Mouse (Mus musculus): ENCODE measurements around the gene Palld. TPM values are rescaled to one million over a fixed set of nuclear protein-coding genes. Genes with fewer than 3 reads are reported as not detected.
A peak's percentile ranks its signal among the peaks of the same experiment; 100 is the strongest.

Gene Palld
- total RNA-seq, 2 experiments from 2014 or later, result 4.0 to 4.2 TPM

GRCm38 (mm10) chr8:61782931-61783491, 119.5 kb downstream of the Palld start:
- intact Hi-C loops (cut with DNase I), result no loop called here
- DNase-seq (ENCODE audit: low spot score in 2 of 2), result no peak

DNA sequence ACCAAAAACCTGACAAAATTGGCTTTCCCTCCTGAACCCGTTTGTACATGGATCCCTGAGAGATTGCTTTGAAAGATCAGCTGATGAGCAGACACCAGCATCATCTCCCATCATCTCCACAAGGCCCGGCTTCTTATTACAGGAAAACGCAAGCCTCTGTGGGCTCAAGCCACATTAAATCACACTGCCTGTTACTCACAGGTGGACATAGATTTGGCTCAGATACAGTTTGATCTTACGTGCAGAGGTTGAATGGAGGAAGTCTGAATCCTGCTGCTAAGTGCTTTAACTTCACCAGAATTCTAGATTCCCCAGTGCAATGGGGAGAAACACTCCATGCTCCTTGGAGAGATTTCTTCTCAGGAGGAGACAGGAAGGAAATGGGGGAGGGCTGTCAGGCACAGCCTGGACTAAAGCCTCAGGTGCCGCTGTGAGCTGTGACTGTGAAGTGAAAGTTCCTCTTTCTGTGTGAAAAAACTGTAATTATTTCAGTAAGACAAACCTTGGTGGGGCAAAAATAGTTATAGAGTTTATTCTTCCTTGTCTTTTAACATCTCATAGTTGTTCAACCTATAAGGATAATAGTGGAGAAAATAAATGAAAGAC, 121.7 kb downstream of the Palld start:
- DNase-seq (ENCODE audit: low spot score in 2 of 2), result no peak
- intact Hi-C loops (cut with DNase I), result no loop called here

DNA sequence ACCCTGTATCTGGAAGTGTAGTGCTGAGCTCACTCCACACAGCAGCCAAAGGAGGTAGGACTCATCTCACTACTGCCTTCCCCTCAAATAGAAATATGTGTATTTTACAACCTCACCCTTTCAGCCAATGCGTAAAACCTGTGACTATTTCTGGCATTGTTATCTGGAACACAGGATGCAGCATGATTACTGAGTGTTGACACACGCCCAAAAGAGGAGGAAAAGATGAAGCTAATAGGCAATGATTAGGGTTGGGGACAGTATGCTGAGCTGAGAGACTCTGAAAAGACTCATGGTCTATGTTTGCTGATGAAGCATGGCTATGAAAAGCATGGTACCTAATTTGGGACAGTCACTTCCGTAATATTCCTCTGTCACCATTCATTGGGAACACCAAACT, 124.3 kb downstream of the Palld start:
- intact Hi-C loops (cut with DNase I), result no loop called here
- no peak for DNase-seq (ENCODE audit: low spot score in 2 of 2)

DNA sequence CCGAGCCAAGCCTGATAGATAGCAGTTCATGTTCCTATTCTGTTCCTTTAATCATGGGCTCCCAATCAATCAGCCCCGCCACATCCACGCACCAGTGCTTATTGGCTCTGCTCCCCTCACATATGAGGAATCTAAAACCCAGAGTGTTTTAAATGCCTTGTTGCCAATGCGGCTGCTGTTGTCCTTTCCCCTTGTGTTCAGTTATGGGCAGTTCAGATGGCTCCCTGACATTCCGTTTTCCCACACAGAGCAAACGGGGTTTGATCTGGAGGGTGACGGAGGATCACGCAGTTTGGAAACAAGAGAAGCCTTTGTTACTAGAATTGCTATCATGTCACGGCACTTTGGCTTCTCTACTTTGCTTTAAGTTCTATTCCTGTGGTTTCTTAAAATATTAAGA, 125.9 kb downstream of the Palld start:
- DNase-seq (ENCODE audit: low spot score in 2 of 2), result no peak
- intact Hi-C loops (cut with DNase I), result no loop called here

- DNase-seq (ENCODE audit: low spot score in 2 of 2), result no peak
- intact Hi-C loops (cut with DNase I), result no loop called here
These were observed 126.6 kb downstream of the Palld start for GRCm38 (mm10) chr8:61775936-61776335.

DNA sequence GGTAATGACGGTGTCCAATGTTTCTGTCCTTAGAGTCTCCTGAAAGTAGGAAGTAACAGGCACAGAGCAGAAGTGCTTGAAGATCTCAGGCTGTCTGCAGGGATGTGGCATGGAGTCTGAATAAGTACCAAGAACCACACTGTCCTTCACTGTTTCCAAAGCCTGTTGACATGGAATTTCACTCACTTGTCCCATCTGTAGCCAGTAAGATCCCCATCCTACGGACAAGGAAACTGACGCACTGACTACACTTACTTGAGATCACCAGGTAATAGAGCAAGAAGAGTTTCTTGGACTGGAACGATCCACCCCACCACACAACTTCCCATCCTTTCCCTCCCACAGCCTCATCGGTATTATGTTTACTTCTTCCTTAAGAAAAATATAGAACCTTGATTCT, 128.3 kb downstream of the Palld start:
- no peak for DNase-seq (ENCODE audit: low spot score in 2 of 2)
- intact Hi-C loops (cut with DNase I), result no loop called here

DNA sequence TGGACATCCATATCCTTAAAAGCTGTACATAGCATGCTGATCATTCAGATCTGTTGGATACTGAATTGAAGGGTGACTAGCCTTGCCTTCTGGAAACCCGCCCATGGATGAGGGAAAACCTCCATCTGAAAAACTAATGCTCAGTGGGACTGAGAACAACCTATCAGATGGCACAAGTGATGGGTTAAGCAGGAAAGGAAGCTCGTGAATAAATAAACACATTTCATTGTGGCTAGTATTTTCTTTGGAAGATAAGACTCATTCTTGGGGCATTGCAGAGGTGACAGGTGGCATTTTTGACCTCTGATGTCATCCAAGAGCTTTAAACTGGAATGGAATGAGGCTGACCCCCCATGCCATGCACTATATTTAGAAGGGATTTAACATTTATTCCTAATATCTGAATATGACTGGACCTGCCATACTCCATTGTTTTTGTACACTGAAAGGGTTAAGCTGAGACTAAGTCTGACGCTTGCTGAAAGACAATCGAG, 128.8 kb downstream of the Palld start:
- intact Hi-C loops (cut with DNase I), result no loop called here
- no peak for DNase-seq (ENCODE audit: low spot score in 2 of 2)

DNA sequence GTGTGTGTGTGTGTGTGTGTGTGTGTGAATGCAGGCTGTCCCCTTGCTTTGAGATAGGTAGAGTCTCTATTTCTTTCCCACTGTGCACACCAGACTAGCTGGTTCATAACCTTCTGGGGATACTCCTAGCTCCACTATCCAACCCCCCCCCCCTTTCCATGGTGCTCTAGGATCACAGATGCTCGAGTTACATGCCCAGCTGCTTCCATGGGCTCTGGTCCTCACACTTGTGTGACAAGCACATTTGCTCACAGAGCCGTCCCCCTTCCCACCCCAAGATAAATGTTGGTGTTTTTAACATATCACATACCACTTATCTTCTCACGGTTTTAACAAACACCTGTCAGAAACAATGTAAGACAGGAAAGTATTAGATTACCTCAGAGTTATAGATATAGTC, 131.2 kb downstream of the Palld start:
- intact Hi-C loops (cut with DNase I), result no loop called here

GRCm38 (mm10) chr8:61769340-61769879, 133.1 kb downstream of the Palld start:
- DNase-seq (ENCODE audit: low spot score in 2 of 2), result no peak
- intact Hi-C loops (cut with DNase I), result no loop called here

More for the DNA sequence above, 131.2 kb downstream of the Palld start:
- DNase-seq (ENCODE audit: low spot score in 2 of 2), result no peak

DNA sequence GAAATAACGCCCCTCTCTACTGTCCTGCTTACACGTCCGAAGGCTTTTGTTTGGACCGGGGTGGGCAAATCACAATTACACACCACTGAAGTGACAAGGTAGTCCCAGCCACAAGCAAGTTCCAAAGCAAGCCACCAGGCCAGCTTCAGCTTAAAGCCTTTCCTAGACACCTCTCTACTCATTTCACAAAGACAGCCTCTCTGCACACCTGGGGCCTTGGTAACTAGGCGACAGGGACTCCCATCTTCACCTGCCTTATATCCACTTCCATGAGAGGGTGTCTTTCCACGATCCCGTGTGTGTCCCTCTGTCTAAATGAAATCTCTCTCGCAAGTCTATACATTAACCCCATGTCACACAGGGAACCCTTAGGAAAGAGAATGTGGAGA, 142.3 kb downstream of the Palld start:
- intact Hi-C loops (cut with DNase I), result no loop called here

DNA sequence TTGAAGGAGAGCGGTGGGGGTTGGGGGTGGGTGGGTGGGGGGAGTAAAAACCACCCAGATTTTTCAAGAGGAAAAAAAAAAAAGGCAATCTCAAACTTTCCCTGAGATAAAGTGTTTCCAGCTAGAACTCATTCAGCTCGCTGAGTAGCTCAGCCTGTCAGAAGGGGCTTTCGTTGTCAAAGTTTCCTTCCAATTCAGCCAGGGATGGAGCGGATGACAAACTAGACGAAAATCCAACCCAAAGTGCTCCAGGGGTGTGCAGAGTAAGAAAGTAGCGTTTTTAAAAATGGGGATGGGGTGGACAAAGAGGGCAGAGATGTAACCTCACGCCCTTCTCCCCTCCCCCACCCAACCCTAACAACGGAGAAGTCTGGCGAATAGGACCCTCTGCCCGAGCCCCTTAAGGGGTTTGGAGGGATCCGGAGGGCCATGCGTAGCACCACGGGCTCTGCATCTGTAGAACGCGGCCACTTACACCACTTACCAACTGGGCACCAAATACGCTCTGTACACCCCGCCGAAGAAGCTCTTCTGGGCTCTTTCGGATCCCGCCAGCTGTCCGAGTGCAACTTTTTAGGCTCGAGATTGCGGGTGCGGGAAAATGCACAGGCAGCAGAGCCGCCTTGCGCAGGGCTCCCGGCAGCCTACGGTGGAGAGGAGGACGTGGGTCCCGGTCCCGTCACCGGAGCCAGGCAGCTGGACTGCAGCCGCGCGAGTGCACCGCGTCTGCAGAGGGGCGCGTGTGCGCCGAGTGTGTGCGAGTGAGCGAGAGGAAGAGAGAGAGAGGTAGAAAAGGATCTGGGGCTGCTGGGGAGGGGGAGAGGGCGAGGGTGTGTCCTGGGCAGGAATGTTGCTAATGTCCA, 142.9 kb downstream of the Palld start:
- peak in 1 of 2 experiments; percentile 11 for DNase-seq (ENCODE audit: low spot score in 2 of 2)
- intact Hi-C loops (cut with DNase I), result no loop called here

More for the DNA sequence above, 142.3 kb downstream of the Palld start:
- DNase-seq (ENCODE audit: low spot score in 2 of 2), result no peak

- no peak for DNase-seq (ENCODE audit: low spot score in 2 of 2)
These were observed 143.7 kb downstream of the Palld start for GRCm38 (mm10) chr8:61758686-61759326.

DNA sequence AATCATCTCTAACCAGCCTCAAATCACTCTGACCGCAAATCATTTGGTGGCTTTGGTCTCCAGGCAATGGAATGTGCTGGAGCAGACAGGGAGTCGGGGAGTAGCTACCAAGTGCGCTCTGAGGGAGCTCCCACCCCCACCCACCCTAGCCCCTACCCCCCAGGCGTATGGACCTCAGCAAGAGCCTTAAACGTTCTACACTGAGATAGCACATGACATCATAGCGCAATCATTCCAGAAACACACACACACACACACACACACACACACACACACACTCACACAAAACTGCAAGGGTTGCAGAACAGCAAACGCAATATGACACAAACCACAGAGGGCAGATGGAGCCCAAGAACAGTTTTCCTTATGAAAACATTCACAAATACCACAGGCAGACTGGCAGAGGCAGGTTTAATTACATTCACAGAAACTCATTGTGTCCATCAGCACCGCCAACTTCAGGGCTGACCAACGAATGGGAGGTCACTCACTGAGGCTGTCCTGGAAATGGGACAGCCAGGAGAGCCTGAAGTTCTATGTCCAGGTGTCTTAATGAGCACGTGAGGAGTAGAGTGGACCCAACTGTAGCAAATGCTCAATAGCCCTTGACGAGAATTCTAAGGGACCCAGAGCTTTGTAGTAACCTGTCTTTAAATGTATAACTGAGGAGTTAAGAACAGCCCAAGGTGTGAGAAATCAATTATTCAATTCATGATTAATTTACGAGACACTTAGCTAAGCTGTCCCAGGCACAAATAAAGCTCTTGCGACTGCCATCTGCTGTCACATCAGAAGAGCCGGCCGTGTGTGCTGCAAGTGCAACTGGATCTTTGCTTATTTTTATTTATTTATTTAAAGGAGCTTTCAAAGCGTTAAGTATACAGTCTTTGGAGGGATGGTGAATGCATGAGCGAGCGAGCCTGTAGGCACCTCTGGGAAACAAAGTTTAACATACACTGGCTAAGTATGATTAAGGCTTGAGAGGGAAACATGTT, 145.2 kb downstream of the Palld start:
- DNase-seq (ENCODE audit: low spot score in 2 of 2), result no peak
- intact Hi-C loops (cut with DNase I), result no loop called here

More at GRCm38 (mm10) chr8:61758686-61759326, 143.7 kb downstream of the Palld start:
- intact Hi-C loops (cut with DNase I), result no loop called here

- intact Hi-C loops (cut with DNase I), result no loop called here
- DNase-seq (ENCODE audit: low spot score in 2 of 2), result peak in 1 of 2 experiments; percentile 19
These were observed 147.3 kb downstream of the Palld start for GRCm38 (mm10) chr8:61755186-61755585.

DNA sequence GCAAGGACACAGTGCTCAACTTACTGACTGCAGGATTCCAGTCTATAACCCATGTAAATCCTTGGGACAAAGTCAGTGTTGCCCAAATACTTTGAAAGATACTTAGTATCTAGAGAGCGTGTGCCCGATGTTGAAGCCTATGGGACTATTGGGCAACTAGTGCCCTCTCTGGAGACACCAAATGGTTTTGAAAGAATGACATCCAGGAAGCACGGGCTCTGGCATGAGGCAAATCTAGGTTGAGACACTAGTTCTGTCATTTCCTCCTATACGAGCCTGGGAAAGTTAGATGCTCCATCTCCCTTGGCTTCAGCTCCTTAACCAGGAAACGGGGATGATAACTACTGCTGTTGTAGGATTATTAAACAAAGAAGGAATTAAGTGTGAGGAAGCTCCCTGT, 155.4 kb downstream of the Palld start:
- no peak for DNase-seq (ENCODE audit: low spot score in 2 of 2)
- intact Hi-C loops (cut with DNase I), result no loop called here

DNA sequence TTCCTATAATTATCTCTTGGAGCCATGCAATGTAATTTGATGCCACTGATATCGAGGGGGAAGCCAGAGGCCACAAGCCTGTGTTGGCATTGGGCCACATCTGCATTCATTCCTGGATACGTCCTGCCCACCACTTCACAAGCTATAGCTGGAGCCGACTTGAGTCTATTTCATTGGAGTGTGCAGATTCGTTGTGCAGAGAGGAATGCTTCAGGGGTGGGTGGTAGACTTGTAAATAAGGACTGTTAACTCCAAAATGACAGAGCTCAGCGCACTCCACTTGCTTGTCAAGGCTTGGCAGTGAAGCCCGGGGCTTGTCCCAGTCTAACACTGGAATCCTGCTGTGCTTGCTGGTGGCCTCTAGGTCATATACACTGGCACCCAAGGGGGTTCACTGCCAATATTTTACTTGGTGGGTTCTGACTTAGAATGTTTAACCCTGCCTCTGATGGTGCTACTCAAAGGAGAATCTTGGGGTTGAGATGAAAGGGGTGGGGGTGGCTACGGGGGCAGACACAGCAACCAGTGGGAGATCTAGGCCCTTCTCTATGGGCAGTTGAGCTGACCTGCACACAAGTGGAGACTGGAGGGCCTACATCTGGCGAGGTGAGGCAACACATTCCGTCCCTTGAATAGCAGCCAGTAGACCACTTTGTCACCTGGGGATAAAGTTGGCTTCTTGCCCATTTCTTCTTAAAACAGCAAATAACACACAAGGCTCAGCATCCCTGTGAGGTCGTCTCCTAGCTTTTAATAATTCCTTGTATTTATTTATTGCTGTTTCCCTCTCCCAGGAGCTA, 157.1 kb downstream of the Palld start:
- intact Hi-C loops (cut with DNase I), result no loop called here
- no peak for DNase-seq (ENCODE audit: low spot score in 2 of 2)

DNA sequence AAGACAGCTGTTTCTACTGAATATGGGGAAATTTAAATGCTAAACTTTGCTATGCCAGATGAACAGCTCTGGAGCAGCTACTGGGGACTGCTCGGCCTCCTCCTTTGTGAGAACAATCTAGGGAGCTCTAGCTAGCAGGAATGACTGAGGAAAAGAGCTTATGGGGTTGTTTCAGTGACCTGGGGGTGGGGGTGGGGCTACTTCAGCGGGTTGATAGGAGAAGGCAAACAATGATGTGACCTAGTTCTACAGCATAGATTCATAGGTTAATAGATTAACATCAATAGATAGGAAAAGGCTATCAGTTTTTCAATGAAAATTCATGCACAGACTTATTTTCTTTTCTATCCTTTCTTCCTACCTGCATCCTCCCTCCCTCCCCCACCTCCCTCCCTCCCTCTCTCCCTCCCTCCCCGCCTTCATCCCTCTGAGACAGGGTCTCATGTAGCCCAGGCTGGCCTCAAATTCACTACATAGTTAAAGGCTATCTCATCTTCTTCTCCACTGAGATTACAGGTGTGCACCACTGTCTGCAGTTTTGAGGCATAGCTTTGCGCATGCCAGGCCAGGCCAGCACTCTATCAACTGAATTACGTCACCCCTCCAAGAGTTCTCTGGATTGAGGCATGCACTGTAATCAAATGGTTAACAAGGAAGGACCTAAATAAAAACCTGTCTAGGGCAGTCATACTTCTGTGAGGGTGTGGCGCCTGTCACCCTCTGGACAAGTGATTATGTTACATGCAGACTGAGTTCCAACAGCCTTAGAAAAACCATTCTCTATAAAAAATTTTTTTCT, 158.5 kb downstream of the Palld start:
- no peak for DNase-seq (ENCODE audit: low spot score in 2 of 2)
- intact Hi-C loops (cut with DNase I), result no loop called here
